18 mouse cellular contexts compared by ENCODE assay signal in the genomic region with DNA sequence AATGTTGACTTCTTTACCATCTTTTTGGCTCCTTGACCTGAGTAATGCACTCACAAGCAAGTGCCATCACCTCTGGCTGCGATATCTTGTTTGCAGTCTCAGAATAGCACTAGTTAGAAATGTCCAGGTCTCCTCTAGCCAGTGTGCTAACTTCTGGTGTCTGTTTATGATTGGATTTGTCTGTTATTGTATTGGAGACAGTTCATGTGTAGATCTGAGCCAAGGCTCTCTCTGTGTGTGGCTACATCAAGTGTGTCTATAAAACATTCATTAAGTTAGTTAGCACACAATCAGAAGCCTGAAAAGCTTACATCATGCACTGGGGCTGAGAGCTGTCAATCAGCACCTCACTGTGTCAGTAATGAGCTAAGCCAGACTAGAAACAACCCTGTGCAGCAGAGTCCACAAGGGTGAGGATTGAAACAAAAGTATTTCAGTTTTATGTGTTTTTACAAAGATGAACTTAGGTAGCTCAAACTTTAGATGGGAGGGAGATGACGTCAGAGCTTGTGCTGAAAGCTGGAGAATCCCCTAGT.
A peak's percentile ranks its signal among the peaks of the same experiment; 100 is the strongest.
DNase-seq lines count a peak whose midpoint lies in the region; ATAC-seq lines count a peak whose summit lies in the region.
"Had no signal": no experiment of that assay in that cellular context is flagged by ENCODE, and none has a peak within 500 bp of the region (broad histone marks: within the 10 kb centered on the region; RNA-seq: fewer than 3 reads in every experiment).

No protein-coding gene starts in this region.

- H3K9me3 ChIP-seq in heart, embryonic 10.5 days, result no peaks in the 10 kb centered on the region
- H3K9me3 ChIP-seq in neural tube, embryonic 14.5 days (ENCODE audit: control insufficient read depth, low read length), result no peaks in the 10 kb centered on the region
- H3K9me3 ChIP-seq: embryonic facial prominence, embryonic 13.5 days; liver, embryonic 15.5 days; midbrain, embryonic 10.5 days had no signal

- intact Hi-C loops in heart, postnatal 14 days (cut with DNase I), result no loop called here

- H3K4me2 ChIP-seq in neural tube, embryonic 14.5 days (ENCODE audit: low read depth, low read length), result no peak overlapping the region
- H3K4me2 ChIP-seq: embryonic facial prominence, embryonic 13.5 days; limb, embryonic 12.5 days; liver, embryonic 15.5 days had no signal

- no peak overlapping the region for H3K4me3 ChIP-seq in heart, embryonic 10.5 days
- H3K4me3 ChIP-seq in neural tube, embryonic 14.5 days (ENCODE audit: low read depth, low read length), result no peak overlapping the region
- H3K4me3 ChIP-seq: embryonic facial prominence, embryonic 13.5 days; layer of hippocampus, adult 2 months; left cerebral cortex, adult 2 months; limb, embryonic 12.5 days; liver, embryonic 15.5 days; midbrain, embryonic 10.5 days had no signal

- H3K27ac ChIP-seq in heart, embryonic 10.5 days, result peak overlapping the region; percentile 42; the same call in 1 of the 2 replicates
- no peak overlapping the region for H3K27ac ChIP-seq in neural tube, embryonic 14.5 days (ENCODE audit: low read depth, low read length)
- H3K27ac ChIP-seq: embryonic facial prominence, embryonic 13.5 days; kidney, postnatal 0 days; layer of hippocampus, adult 2 months; left cerebral cortex, adult 2 months; limb, embryonic 12.5 days; liver, embryonic 15.5 days; midbrain, embryonic 10.5 days had no signal

- 0 out of 2 replicates have a peak, but pooled peaks have one; percentile 17 for ATAC-seq in neural tube, embryonic 14.5 days (ENCODE audit: low read depth)

- WGBS in heart, embryonic 10.5 days, result 27% methylated on average over 2 of the region's 2 CpGs
- 68% methylated on average over 2 of the region's 2 CpGs for WGBS in neural tube, embryonic 14.5 days

- DNase-seq in heart, embryonic 10.5 days (ENCODE audit: low spot score), result peak; percentile 79
- DNase-seq in heart, postnatal 14 days, result no peak
- DNase-seq in neural tube, embryonic 10.5 days (ENCODE audit: extremely low spot score, low spot score), result no peak
- peak; percentile 39 for DNase-seq in lung, postnatal 10 days
- no peak for DNase-seq in cerebellum, postnatal 25 days
- DNase-seq in natural killer cell, adult 2 months (ENCODE audit: low spot score in 2 of 2), result no peak
- DNase-seq: B cell, adult 2 months; cerebellum, adult 11-12 months; right cerebral cortex, adult 18-20 months; thymus, postnatal 4 days had no signal

- no peak overlapping the region for H3K9ac ChIP-seq in neural tube, embryonic 14.5 days (replicated peaks; ENCODE audit: low read depth, low read length)
- H3K9ac ChIP-seq: embryonic facial prominence, embryonic 13.5 days; limb, embryonic 12.5 days; liver, embryonic 15.5 days had no signal

- no peaks in the 10 kb centered on the region for H3K27me3 ChIP-seq in heart, embryonic 10.5 days (ENCODE audit: insufficient read depth, poor library complexity, severe bottlenecking)
- no peaks in the 10 kb centered on the region for H3K27me3 ChIP-seq in neural tube, embryonic 14.5 days (ENCODE audit: control insufficient read depth, insufficient read depth, low read length)
- H3K27me3 ChIP-seq: embryonic facial prominence, embryonic 13.5 days; limb, embryonic 12.5 days; liver, embryonic 15.5 days had no signal

- peaks cover 11% of the 10 kb centered on the region for H3K4me1 ChIP-seq in heart, embryonic 10.5 days
- no peaks in the 10 kb centered on the region for H3K4me1 ChIP-seq in neural tube, embryonic 14.5 days (ENCODE audit: control insufficient read depth, insufficient read depth, low read length)
- H3K4me1 ChIP-seq: embryonic facial prominence, embryonic 13.5 days; liver, embryonic 15.5 days; midbrain, embryonic 10.5 days had no signal

- no peaks in the 10 kb centered on the region for H3K36me3 ChIP-seq in heart, embryonic 10.5 days
- H3K36me3 ChIP-seq in neural tube, embryonic 14.5 days (ENCODE audit: control insufficient read depth, insufficient read depth, low read length), result no peaks in the 10 kb centered on the region
- H3K36me3 ChIP-seq: embryonic facial prominence, embryonic 13.5 days; limb, embryonic 12.5 days; liver, embryonic 15.5 days; midbrain, embryonic 10.5 days had no signal

Comparison
In these comparisons a context has a peak if more than half of its experiments do, and no peak if none do; other contexts are left out.
1. DNase-seq: peak in heart, embryonic 10.5 days (single experiment) and lung, postnatal 10 days (single experiment); none in heart, postnatal 14 days (0 of 2), neural tube, embryonic 10.5 days (single experiment), cerebellum, postnatal 25 days (0 of 2) and natural killer cell, adult 2 months (0 of 2).